Mouse (Mus musculus): ENCODE results near the gene Gtf2h3. TPM values are rescaled to one million over a fixed set of nuclear protein-coding genes. Genes with fewer than 3 reads are reported as not detected.

Gene Gtf2h3
- polyA plus RNA-seq, 1 experiment, result 34.0 TPM

GRCm38 (mm10) chr5:124532451-124532850 lies 46.5 kb upstream of the Gtf2h3 start:
- TF ChIP-seq USF1 (IDR thresholded peaks at IDR 0.05; ENCODE audit: low read depth) (no peak), FOSL1 (IDR thresholded peaks at IDR 0.05; ENCODE audit: insufficient read depth, low read length, poor library complexity, severe bottlenecking) (no peak), MYOD1 (IDR thresholded peaks at IDR 0.05; ENCODE audit: control insufficient read depth, insufficient read length, low read depth) (no peak), CTCF (IDR thresholded peaks at IDR 0.05; ENCODE audit: control insufficient read depth, insufficient read depth, insufficient read length) (no peak), CEBPB (IDR thresholded peaks at IDR 0.05; ENCODE audit: low read depth) (no peak), MYOG (IDR thresholded peaks at IDR 0.05; ENCODE audit: control insufficient read depth, extremely low read depth, insufficient read length) (no peak), MAX (IDR thresholded peaks at IDR 0.05) (no peak)
- no peaks in the 10 kb centered on the region for H3K27me3 ChIP-seq (ENCODE audit: control insufficient read depth, insufficient read depth, insufficient read length)
- no peak overlapping the region for H3ac ChIP-seq (ENCODE audit: control insufficient read depth, insufficient read length, low read depth)
- H3K36me3 ChIP-seq (ENCODE audit: control insufficient read depth, insufficient read depth), result no peaks in the 10 kb centered on the region
- H3K79me3 ChIP-seq (ENCODE audit: low read depth), result peaks cover 2% of the 10 kb centered on the region
- H3K4me3 ChIP-seq (ENCODE audit: insufficient read depth, poor library complexity, severe bottlenecking), result no peak overlapping the region
- H3K79me2 ChIP-seq (ENCODE audit: control insufficient read depth, insufficient read depth), result no peaks in the 10 kb centered on the region

GRCm38 (mm10) chr5:124535016-124535415 lies 43.9 kb upstream of the Gtf2h3 start:
- peaks cover 2% of the 10 kb centered on the region for H3K79me3 ChIP-seq (ENCODE audit: low read depth)
- H3ac ChIP-seq (ENCODE audit: control insufficient read depth, insufficient read length, low read depth), result no peak overlapping the region
- no peaks in the 10 kb centered on the region for H3K36me3 ChIP-seq (ENCODE audit: control insufficient read depth, insufficient read depth)
- TF ChIP-seq FOSL1 (IDR thresholded peaks at IDR 0.05; ENCODE audit: insufficient read depth, low read length, poor library complexity, severe bottlenecking) (no peak), CEBPB (IDR thresholded peaks at IDR 0.05; ENCODE audit: low read depth) (no peak), MYOG (IDR thresholded peaks at IDR 0.05; ENCODE audit: control insufficient read depth, extremely low read depth, insufficient read length) (no peak), MYOD1 (IDR thresholded peaks at IDR 0.05; ENCODE audit: control insufficient read depth, insufficient read length, low read depth) (no peak), USF1 (IDR thresholded peaks at IDR 0.05; ENCODE audit: low read depth) (no peak), CTCF (IDR thresholded peaks at IDR 0.05; ENCODE audit: control insufficient read depth, insufficient read depth, insufficient read length) (no peak), MAX (IDR thresholded peaks at IDR 0.05) (no peak)
- no peak overlapping the region for H3K4me3 ChIP-seq (ENCODE audit: insufficient read depth, poor library complexity, severe bottlenecking)
- no peaks in the 10 kb centered on the region for H3K27me3 ChIP-seq (ENCODE audit: control insufficient read depth, insufficient read depth, insufficient read length)
- no peaks in the 10 kb centered on the region for H3K79me2 ChIP-seq (ENCODE audit: control insufficient read depth, insufficient read depth)

- Histone ChIP-seq H3K4me3 (ENCODE audit: insufficient read depth, poor library complexity, severe bottlenecking) (no peak overlapping the region), H3K27me3 (ENCODE audit: control insufficient read depth, insufficient read depth, insufficient read length) (no peaks in the 10 kb centered on the region), H3ac (ENCODE audit: control insufficient read depth, insufficient read length, low read depth) (no peak overlapping the region), H3K79me3 (ENCODE audit: low read depth) (peaks cover 8% of the 10 kb centered on the region), H3K79me2 (ENCODE audit: control insufficient read depth, insufficient read depth) (peaks cover 10% of the 10 kb centered on the region), H3K36me3 (ENCODE audit: control insufficient read depth, insufficient read depth) (no peaks in the 10 kb centered on the region)
- no peak for TF ChIP-seq CTCF (IDR thresholded peaks at IDR 0.05; ENCODE audit: control insufficient read depth, insufficient read depth, insufficient read length)
These were observed 42.2 kb upstream of the Gtf2h3 start for GRCm38 (mm10) chr5:124536776-124537175.

GRCm38 (mm10) chr5:124538813-124539792 lies 39.8 kb upstream of the Gtf2h3 start:
- Histone ChIP-seq H3K27me3 (ENCODE audit: control insufficient read depth, insufficient read depth, insufficient read length) (no peaks in the 10 kb centered on the region), H3K4me3 (ENCODE audit: insufficient read depth, poor library complexity, severe bottlenecking) (no peak overlapping the region), H3K79me2 (ENCODE audit: control insufficient read depth, insufficient read depth) (peaks cover 33% of the 10 kb centered on the region), H3K79me3 (ENCODE audit: low read depth) (peaks cover 30% of the 10 kb centered on the region), H3K36me3 (ENCODE audit: control insufficient read depth, insufficient read depth) (peaks cover 22% of the 10 kb centered on the region), H3ac (ENCODE audit: control insufficient read depth, insufficient read length, low read depth) (no peak overlapping the region)
- no peak for TF ChIP-seq CEBPB (IDR thresholded peaks at IDR 0.05; ENCODE audit: low read depth)
- TF ChIP-seq USF1 (IDR thresholded peaks at IDR 0.05; ENCODE audit: low read depth), result no peak
- TF ChIP-seq FOSL1 (IDR thresholded peaks at IDR 0.05; ENCODE audit: insufficient read depth, low read length, poor library complexity, severe bottlenecking), result no peak

- H3K79me3 ChIP-seq (ENCODE audit: low read depth), result peaks cover 38% of the 10 kb centered on the region
- H3K36me3 ChIP-seq (ENCODE audit: control insufficient read depth, insufficient read depth), result peaks cover 30% of the 10 kb centered on the region
- peak overlapping the region; percentile 31 for H3K4me3 ChIP-seq (ENCODE audit: insufficient read depth, poor library complexity, severe bottlenecking)
- H3K79me2 ChIP-seq (ENCODE audit: control insufficient read depth, insufficient read depth), result peaks cover 41% of the 10 kb centered on the region
- no peak for TF ChIP-seq CTCF (IDR thresholded peaks at IDR 0.05; ENCODE audit: control insufficient read depth, insufficient read depth, insufficient read length)
- TF ChIP-seq FOSL1 (IDR thresholded peaks at IDR 0.05; ENCODE audit: insufficient read depth, low read length, poor library complexity, severe bottlenecking), result no peak
- TF ChIP-seq MYOD1 (IDR thresholded peaks at IDR 0.05; ENCODE audit: control insufficient read depth, insufficient read length, low read depth), result no peak
- no peak for TF ChIP-seq MAX (IDR thresholded peaks at IDR 0.05)
- TF ChIP-seq USF1 (IDR thresholded peaks at IDR 0.05; ENCODE audit: low read depth), result no peak
- TF ChIP-seq MYOG (IDR thresholded peaks at IDR 0.05; ENCODE audit: control insufficient read depth, extremely low read depth, insufficient read length), result no peak
- no peak for TF ChIP-seq CEBPB (IDR thresholded peaks at IDR 0.05; ENCODE audit: low read depth)
- H3ac ChIP-seq (ENCODE audit: control insufficient read depth, insufficient read length, low read depth), result no peak overlapping the region
- H3K27me3 ChIP-seq (ENCODE audit: control insufficient read depth, insufficient read depth, insufficient read length), result no peaks in the 10 kb centered on the region
These were observed 39.0 kb upstream of the Gtf2h3 start for GRCm38 (mm10) chr5:124539905-124540304.

- no peaks in the 10 kb centered on the region for H3K27me3 ChIP-seq (ENCODE audit: control insufficient read depth, insufficient read depth, insufficient read length)
- H3K4me3 ChIP-seq (ENCODE audit: insufficient read depth, poor library complexity, severe bottlenecking), result peak within 1 kb of the TSS; percentile 95
- H3K36me3 ChIP-seq (ENCODE audit: control insufficient read depth, insufficient read depth), result peaks cover 34% of the 10 kb centered on the region
- peaks cover 43% of the 10 kb centered on the region for H3K79me3 ChIP-seq (ENCODE audit: low read depth)
- TF ChIP-seq CTCF (IDR thresholded peaks at IDR 0.05; ENCODE audit: control insufficient read depth, insufficient read depth, insufficient read length) (no peak), USF1 (IDR thresholded peaks at IDR 0.05; ENCODE audit: low read depth) (peak; percentile 93), MYOD1 (IDR thresholded peaks at IDR 0.05; ENCODE audit: control insufficient read depth, insufficient read length, low read depth) (no peak), MAX (IDR thresholded peaks at IDR 0.05) (peak; percentile 92), MYOG (IDR thresholded peaks at IDR 0.05; ENCODE audit: control insufficient read depth, extremely low read depth, insufficient read length) (no peak), CEBPB (IDR thresholded peaks at IDR 0.05; ENCODE audit: low read depth) (no peak), FOSL1 (IDR thresholded peaks at IDR 0.05; ENCODE audit: insufficient read depth, low read length, poor library complexity, severe bottlenecking) (no peak)
- peak within 1 kb of the TSS; percentile 99 for H3ac ChIP-seq (ENCODE audit: control insufficient read depth, insufficient read length, low read depth)
- H3K79me2 ChIP-seq (ENCODE audit: control insufficient read depth, insufficient read depth), result peaks cover 46% of the 10 kb centered on the region
These were observed 38.6 kb upstream of the Gtf2h3 start, which contains the start of gene Tmed2 for GRCm38 (mm10) chr5:124540383-124540786. Tmed2 (plus strand) TSS chr5:124540695.
